Mouse (Mus musculus): ENCODE results near the gene Ebf3. TPM values are rescaled to one million over a fixed set of nuclear protein-coding genes. Genes with fewer than 3 reads are reported as not detected.

The Ebf3 gene
- polyA plus RNA-seq, 1 experiment: 1.9 TPM

GRCm38 (mm10) chr7:137318383-137318775 lies 4.1 kb upstream of the Ebf3 start:
- no peaks in the 10 kb centered on the region for H3K36me3 ChIP-seq (ENCODE audit: control insufficient read depth, insufficient read depth)
- H3K4me2 ChIP-seq (ENCODE audit: low read depth): no peak overlapping the region
- no peak overlapping the region for H3ac ChIP-seq (ENCODE audit: control insufficient read depth, insufficient read length)
- peaks cover 20% of the 10 kb centered on the region for H3K27me3 ChIP-seq (ENCODE audit: control insufficient read depth, insufficient read depth, insufficient read length)
- no peaks in the 10 kb centered on the region for H3K79me2 ChIP-seq (ENCODE audit: control insufficient read depth, insufficient read depth)
- TF ChIP-seq SRF (IDR thresholded peaks at IDR 0.05; ENCODE audit: control insufficient read depth, insufficient read length, low read depth) (no peak), POLR2A (IDR thresholded peaks at IDR 0.05; ENCODE audit: insufficient read length, low read depth) (no peak), REST (IDR thresholded peaks at IDR 0.05; ENCODE audit: insufficient read depth, insufficient read length) (no peak), MAX (IDR thresholded peaks at IDR 0.05; ENCODE audit: low read depth) (no peak), MYOD1 (IDR thresholded peaks at IDR 0.05; ENCODE audit: control insufficient read depth in 1 of 3, insufficient read length in 2 of 3, low read depth in 2 of 3) (no peak), POLR2AphosphoS2 (IDR thresholded peaks at IDR 0.05; ENCODE audit: insufficient read length, low read depth) (no peak), CEBPB (IDR thresholded peaks at IDR 0.05; ENCODE audit: insufficient read depth, poor library complexity, severe bottlenecking) (no peak), TCF12 (IDR thresholded peaks at IDR 0.05; ENCODE audit: insufficient read depth, poor library complexity, severe bottlenecking) (no peak), MYOG (IDR thresholded peaks at IDR 0.05; ENCODE audit: control insufficient read depth in 1 of 3, insufficient read depth in 1 of 3, insufficient read length in 2 of 3, low read depth in 2 of 3) (no peak), E2F4 (IDR thresholded peaks at IDR 0.05; ENCODE audit: insufficient read depth) (no peak), USF1 (IDR thresholded peaks at IDR 0.05; ENCODE audit: low read depth) (no peak), TCF3 (IDR thresholded peaks at IDR 0.05; ENCODE audit: insufficient read length, low read depth) (no peak)
- no peak overlapping the region for H3K4me3 ChIP-seq

- Histone ChIP-seq H3ac (ENCODE audit: control insufficient read depth, insufficient read length) (no peak overlapping the region), H3K4me2 (ENCODE audit: low read depth) (no peak overlapping the region), H3K4me3 (no peak overlapping the region), H3K36me3 (ENCODE audit: control insufficient read depth, insufficient read depth) (no peaks in the 10 kb centered on the region), H3K27me3 (ENCODE audit: control insufficient read depth, insufficient read depth, insufficient read length) (peaks cover 16% of the 10 kb centered on the region), H3K79me2 (ENCODE audit: control insufficient read depth, insufficient read depth) (peaks cover 1% of the 10 kb centered on the region)
- TF ChIP-seq USF1 (IDR thresholded peaks at IDR 0.05; ENCODE audit: low read depth): no peak
- TF ChIP-seq CEBPB (IDR thresholded peaks at IDR 0.05; ENCODE audit: insufficient read depth, poor library complexity, severe bottlenecking): no peak
- TF ChIP-seq TCF3 (IDR thresholded peaks at IDR 0.05; ENCODE audit: insufficient read length, low read depth): no peak
- no peak for TF ChIP-seq MAX (IDR thresholded peaks at IDR 0.05; ENCODE audit: low read depth)
- no peak for TF ChIP-seq SRF (IDR thresholded peaks at IDR 0.05; ENCODE audit: control insufficient read depth, insufficient read length, low read depth)
- no peak for TF ChIP-seq MYOG (IDR thresholded peaks at IDR 0.05; ENCODE audit: control insufficient read depth in 1 of 3, insufficient read depth in 1 of 3, insufficient read length in 2 of 3, low read depth in 2 of 3)
- no peak for TF ChIP-seq POLR2AphosphoS2 (IDR thresholded peaks at IDR 0.05; ENCODE audit: insufficient read length, low read depth)
- no peak for TF ChIP-seq REST (IDR thresholded peaks at IDR 0.05; ENCODE audit: insufficient read depth, insufficient read length)
- no peak for TF ChIP-seq POLR2A (IDR thresholded peaks at IDR 0.05; ENCODE audit: insufficient read length, low read depth)
- TF ChIP-seq TCF12 (IDR thresholded peaks at IDR 0.05; ENCODE audit: insufficient read depth, poor library complexity, severe bottlenecking): no peak
- TF ChIP-seq MYOD1 (IDR thresholded peaks at IDR 0.05; ENCODE audit: control insufficient read depth in 1 of 3, insufficient read length in 2 of 3, low read depth in 2 of 3): no peak
- TF ChIP-seq E2F4 (IDR thresholded peaks at IDR 0.05; ENCODE audit: insufficient read depth): no peak
These were observed 3.6 kb upstream of the Ebf3 start for GRCm38 (mm10) chr7:137317659-137318382.

- H3K4me3 ChIP-seq: no peak overlapping the region
- H3ac ChIP-seq (ENCODE audit: control insufficient read depth, insufficient read length): no peak overlapping the region
- H3K36me3 ChIP-seq (ENCODE audit: control insufficient read depth, insufficient read depth): no peaks in the 10 kb centered on the region
- H3K79me2 ChIP-seq (ENCODE audit: control insufficient read depth, insufficient read depth): peaks cover 7% of the 10 kb centered on the region
- peaks cover 8% of the 10 kb centered on the region for H3K27me3 ChIP-seq (ENCODE audit: control insufficient read depth, insufficient read depth, insufficient read length)
- TF ChIP-seq SRF (IDR thresholded peaks at IDR 0.05; ENCODE audit: control insufficient read depth, insufficient read length, low read depth) (no peak), TCF12 (IDR thresholded peaks at IDR 0.05; ENCODE audit: insufficient read depth, poor library complexity, severe bottlenecking) (no peak), MYOG (IDR thresholded peaks at IDR 0.05; ENCODE audit: control insufficient read depth in 1 of 3, insufficient read depth in 1 of 3, insufficient read length in 2 of 3, low read depth in 2 of 3) (no peak), USF1 (IDR thresholded peaks at IDR 0.05; ENCODE audit: low read depth) (no peak), POLR2A (IDR thresholded peaks at IDR 0.05; ENCODE audit: insufficient read length, low read depth) (no peak), REST (IDR thresholded peaks at IDR 0.05; ENCODE audit: insufficient read depth, insufficient read length) (no peak), TCF3 (IDR thresholded peaks at IDR 0.05; ENCODE audit: insufficient read length, low read depth) (no peak), MAX (IDR thresholded peaks at IDR 0.05; ENCODE audit: low read depth) (no peak)
- H3K4me2 ChIP-seq (ENCODE audit: low read depth): no peak overlapping the region
These were observed 2.8 kb upstream of the Ebf3 start for GRCm38 (mm10) chr7:137316926-137317658.

DNA sequence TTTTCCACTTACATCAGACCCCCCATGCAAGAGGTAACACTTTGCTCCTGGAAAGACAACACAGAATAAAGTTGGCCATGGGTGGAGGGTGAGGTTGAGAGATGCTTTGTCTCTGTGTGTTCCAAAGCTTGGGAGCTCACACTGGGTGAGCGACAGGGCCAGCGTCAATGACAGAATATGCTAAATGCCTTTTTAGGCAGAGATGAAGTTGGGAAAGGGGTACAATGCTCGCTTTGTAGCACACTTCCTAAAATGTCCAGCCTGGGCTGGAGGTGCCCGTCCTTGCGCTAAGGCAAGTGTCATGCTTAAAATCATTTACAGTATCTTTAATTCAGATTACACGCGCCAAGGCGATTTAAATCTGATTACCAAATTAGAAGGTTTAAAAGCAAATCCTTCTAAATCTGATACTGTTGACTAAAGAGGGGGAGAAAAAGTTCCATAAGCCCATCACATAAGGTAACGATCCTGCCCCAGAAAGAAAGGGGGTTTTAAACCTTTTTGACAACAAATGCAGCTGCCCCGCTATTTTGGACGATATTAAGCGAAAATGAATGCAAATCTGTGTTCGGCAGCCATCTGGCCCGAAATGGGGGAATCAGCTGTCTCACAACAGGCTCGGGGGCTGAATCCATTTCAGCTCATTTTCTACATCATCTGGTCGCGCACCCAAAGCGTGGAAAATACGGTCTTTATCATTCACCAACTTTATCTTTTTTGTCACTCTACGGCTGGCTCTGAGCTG lies 2.1 kb upstream of the Ebf3 start:
- Histone ChIP-seq H3K4me3 (no peak overlapping the region), H3K4me2 (ENCODE audit: low read depth) (no peak overlapping the region), H3K79me2 (ENCODE audit: control insufficient read depth, insufficient read depth) (peaks cover 14% of the 10 kb centered on the region), H3K27me3 (ENCODE audit: control insufficient read depth, insufficient read depth, insufficient read length) (peaks cover 6% of the 10 kb centered on the region), H3ac (ENCODE audit: control insufficient read depth, insufficient read length) (no peak overlapping the region), H3K36me3 (ENCODE audit: control insufficient read depth, insufficient read depth) (no peaks in the 10 kb centered on the region)
- TF ChIP-seq POLR2AphosphoS2 (IDR thresholded peaks at IDR 0.05; ENCODE audit: insufficient read length, low read depth) (no peak), USF1 (IDR thresholded peaks at IDR 0.05; ENCODE audit: low read depth) (no peak), MYOG (IDR thresholded peaks at IDR 0.05; ENCODE audit: control insufficient read depth in 1 of 3, insufficient read depth in 1 of 3, insufficient read length in 2 of 3, low read depth in 2 of 3) (no peak), E2F4 (IDR thresholded peaks at IDR 0.05; ENCODE audit: insufficient read depth) (no peak), CEBPB (IDR thresholded peaks at IDR 0.05; ENCODE audit: insufficient read depth, poor library complexity, severe bottlenecking) (no peak), TCF3 (IDR thresholded peaks at IDR 0.05; ENCODE audit: insufficient read length, low read depth) (no peak), TCF12 (IDR thresholded peaks at IDR 0.05; ENCODE audit: insufficient read depth, poor library complexity, severe bottlenecking) (no peak), POLR2A (IDR thresholded peaks at IDR 0.05; ENCODE audit: insufficient read length, low read depth) (no peak), REST (IDR thresholded peaks at IDR 0.05; ENCODE audit: insufficient read depth, insufficient read length) (no peak), MAX (IDR thresholded peaks at IDR 0.05; ENCODE audit: low read depth) (no peak), SRF (IDR thresholded peaks at IDR 0.05; ENCODE audit: control insufficient read depth, insufficient read length, low read depth) (no peak), MYOD1 (IDR thresholded peaks at IDR 0.05; ENCODE audit: control insufficient read depth in 1 of 3, insufficient read length in 2 of 3, low read depth in 2 of 3) (no peak)

All from myocyte (in vitro differentiated cells).